Mouse (Mus musculus) frontal cortex, adult (tissue): ENCODE results near the gene Tbc1d9.
A peak's percentile ranks its signal among the peaks of the same experiment; 100 is the strongest.
"Not testable (repeated sequence)": the region's sequence is repeated elsewhere in the genome, so short reads cannot be mapped to it uniquely, and the experiment has no call there.

Experiments
- ATAC-seq: cut with Nextera tagmentation; 2 replicates; pipeline ENCODE4 v1.9.2; 2017; ENCODE audit warnings: mild to moderate bottlenecking, moderate library complexity, mixed read lengths; ENCODE audit not compliant: low TSS enrichment

Tbc1d9 gene

GRCm38 (mm10) chr8:83233099-83233498, 67.9 kb downstream of the Tbc1d9 start:
- no peak for ATAC-seq

- ATAC-seq: no peak
Observed at GRCm38 (mm10) chr8:83239341-83239740, 74.2 kb downstream of the Tbc1d9 start.

- peak; percentile 94 for ATAC-seq
Observed at GRCm38 (mm10) chr8:83244151-83244550, 79.0 kb downstream of the Tbc1d9 start.

- ATAC-seq: no peak
Observed at GRCm38 (mm10) chr8:83250858-83251257, 85.7 kb downstream of the Tbc1d9 start.

- no peak for ATAC-seq
Observed at GRCm38 (mm10) chr8:83251362-83252246, 86.5 kb downstream of the Tbc1d9 start.

- ATAC-seq: no peak
Observed at GRCm38 (mm10) chr8:83252791-83253190, 87.6 kb downstream of the Tbc1d9 start.

GRCm38 (mm10) chr8:83257631-83258030, 92.5 kb downstream of the Tbc1d9 start:
- no peak for ATAC-seq

GRCm38 (mm10) chr8:83260418-83261215, 95.5 kb downstream of the Tbc1d9 start:
- peak; percentile 91 for ATAC-seq

GRCm38 (mm10) chr8:83271172-83271571, 106.0 kb downstream of the Tbc1d9 start:
- ATAC-seq: no peak

- ATAC-seq: no peak
Observed at GRCm38 (mm10) chr8:83272464-83272863, 107.3 kb downstream of the Tbc1d9 start.

GRCm38 (mm10) chr8:83274470-83274869, 109.3 kb downstream of the Tbc1d9 start:
- ATAC-seq: no peak

GRCm38 (mm10) chr8:83278431-83278830, 113.3 kb downstream of the Tbc1d9 start:
- no peak for ATAC-seq

GRCm38 (mm10) chr8:83285391-83285790, 120.2 kb downstream of the Tbc1d9 start:
- ATAC-seq: no peak

- ATAC-seq: no peak
Observed at GRCm38 (mm10) chr8:83290176-83290575, 125.0 kb downstream of the Tbc1d9 start, which contains the start of gene Ucp1. Gene Ucp1 (plus strand): TSS chr8:83290352.

GRCm38 (mm10) chr8:83297375-83297774, 132.2 kb downstream of the Tbc1d9 start:
- no peak for ATAC-seq

- ATAC-seq: no peak
Observed at GRCm38 (mm10) chr8:83300135-83300534, 135.0 kb downstream of the Tbc1d9 start.

GRCm38 (mm10) chr8:83304946-83305345, 139.8 kb downstream of the Tbc1d9 start:
- ATAC-seq: no peak

GRCm38 (mm10) chr8:83309836-83310235, 144.7 kb downstream of the Tbc1d9 start:
- no peak for ATAC-seq

- not testable (repeated sequence) for ATAC-seq
Observed at GRCm38 (mm10) chr8:83315084-83315483, 149.9 kb downstream of the Tbc1d9 start.

GRCm38 (mm10) chr8:83315691-83316090, 150.5 kb downstream of the Tbc1d9 start:
- ATAC-seq: no peak

- ATAC-seq: no peak
Observed at GRCm38 (mm10) chr8:83320543-83320942, 155.4 kb downstream of the Tbc1d9 start.

GRCm38 (mm10) chr8:83322374-83322773, 157.2 kb downstream of the Tbc1d9 start:
- ATAC-seq: no peak
